Comparison of ENCODE assay signal across 10 mouse cellular contexts in the genomic region with DNA sequence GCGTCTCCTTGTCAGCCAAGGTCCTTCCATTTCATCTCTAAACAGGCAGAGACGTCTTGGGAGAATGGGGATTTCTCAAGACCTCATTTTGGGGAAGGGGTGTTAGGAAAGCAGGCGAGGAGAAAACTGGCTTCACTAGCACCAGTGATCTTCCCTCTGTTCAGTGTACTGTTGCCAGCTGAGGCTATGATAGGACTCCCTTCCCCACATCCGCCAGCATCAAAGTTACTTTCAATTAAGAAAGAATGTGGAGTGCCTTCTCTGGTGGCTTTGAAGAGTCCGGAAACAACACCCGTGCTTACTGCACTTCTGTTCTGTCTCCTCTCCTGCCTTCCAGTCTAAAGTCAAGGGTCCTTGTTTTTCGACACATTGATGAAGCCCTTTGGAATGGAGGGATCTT. TPM values are rescaled to one million over a fixed set of nuclear protein-coding genes. Genes with fewer than 3 reads are reported as not detected.
DNase-seq lines count a peak whose midpoint lies in the region; ATAC-seq and TF ChIP-seq lines count a peak whose summit lies in the region.
"Had no signal": no experiment of that assay in that cellular context is flagged by ENCODE, and none has a peak within 500 bp of the region (broad histone marks: within the 10 kb centered on the region; RNA-seq: fewer than 3 reads in every experiment).

No protein-coding gene starts in this region.

- peak overlapping the region; percentile 65 for H3K4me3 ChIP-seq in heart, embryonic 12.5 days
- H3K4me3 ChIP-seq in CH12.LX (replicated peaks in 1 of 3; ENCODE audit: low read depth in 2 of 3, low read length in 2 of 3, poor library complexity in 1 of 3), result no peak overlapping the region
- H3K4me3 ChIP-seq in forebrain, embryonic 15.5 days, result peak overlapping the region; percentile 59
- peak overlapping the region; percentile 69 for H3K4me3 ChIP-seq in midbrain, embryonic 12.5 days

- peaks cover 18% of the 10 kb centered on the region; the same call in 1 of the 2 replicates for H3K4me1 ChIP-seq in heart, embryonic 12.5 days (replicated peaks)
- peaks cover 3 to 4% of the 10 kb centered on the region in 2 experiments; a peak in 2 of 4 replicates for H3K4me1 ChIP-seq in CH12.LX (ENCODE audit: control insufficient read depth in 1 of 2, insufficient read depth in 2 of 2)
- H3K4me1 ChIP-seq in forebrain, embryonic 15.5 days, result peaks cover 15% of the 10 kb centered on the region
- peaks cover 14% of the 10 kb centered on the region for H3K4me1 ChIP-seq in midbrain, embryonic 12.5 days

- dilution Hi-C loops in CH12.LX (cut with MboI; ENCODE audit: extremely low pct_ligation_motif_present, extremely low pct_unique_long_range_greater_than_20kb, low sequenced_read_pairs), result no loop called here

- H3K4me2 ChIP-seq in heart, embryonic 12.5 days, result peak overlapping the region; percentile 99
- H3K4me2 ChIP-seq in CH12.LX (ENCODE audit: insufficient read depth, low read depth, poor library complexity, severe bottlenecking), result peak overlapping the region; percentile 51
- H3K4me2 ChIP-seq in forebrain, embryonic 15.5 days (replicated peaks), result peak overlapping the region; percentile 95
- peak overlapping the region; percentile 98 for H3K4me2 ChIP-seq in midbrain, embryonic 12.5 days (replicated peaks)

- peaks cover 59% of the 10 kb centered on the region for H3K27me3 ChIP-seq in heart, embryonic 12.5 days (replicated peaks)
- H3K27me3 ChIP-seq in CH12.LX (replicated peaks), result no peaks in the 10 kb centered on the region
- peaks cover 18% of the 10 kb centered on the region; the same call in 1 of the 2 replicates for H3K27me3 ChIP-seq in forebrain, embryonic 15.5 days
- peaks cover 21% of the 10 kb centered on the region; the same call in 1 of the 2 replicates for H3K27me3 ChIP-seq in midbrain, embryonic 12.5 days

- WGBS in heart, embryonic 12.5 days, result 1% methylated on average over 7 of the region's 7 CpGs
- 5% methylated on average over 7 of the region's 7 CpGs for WGBS in forebrain, embryonic 15.5 days
- WGBS in midbrain, embryonic 12.5 days, result 8% methylated on average over 7 of the region's 7 CpGs

- H3K27ac ChIP-seq in heart, embryonic 12.5 days (ENCODE audit: poor library complexity, severe bottlenecking), result no peak overlapping the region
- H3K27ac ChIP-seq in CH12.LX (ENCODE audit: insufficient read depth, low read depth), result no peak overlapping the region
- H3K27ac ChIP-seq in forebrain, embryonic 15.5 days (replicated peaks), result no peak overlapping the region
- no peak overlapping the region for H3K27ac ChIP-seq in midbrain, embryonic 12.5 days (replicated peaks)

- no peak for ATAC-seq in heart, embryonic 12.5 days (ENCODE audit: insufficient number of reproducible peaks, low FRiP score)
- no peak for ATAC-seq in forebrain, embryonic 15.5 days (replicated peaks)
- no peak for ATAC-seq in midbrain, embryonic 12.5 days (ENCODE audit: low FRiP score, low read depth)
- no peak for ATAC-seq in frontal cortex, adult (ENCODE audit: low TSS enrichment)

- H3K9me3 ChIP-seq in heart, embryonic 12.5 days (replicated peaks), result no peaks in the 10 kb centered on the region
- H3K9me3 ChIP-seq in CH12.LX (replicated peaks; ENCODE audit: low read length), result no peaks in the 10 kb centered on the region
- no peaks in the 10 kb centered on the region for H3K9me3 ChIP-seq in forebrain, embryonic 15.5 days
- H3K9me3 ChIP-seq in midbrain, embryonic 12.5 days, result no peaks in the 10 kb centered on the region

- in situ Hi-C loops in CH12.LX (cut with MboI; ENCODE audit: low pct_ligation_motif_present, low pct_unique_long_range_greater_than_20kb, low sequenced_read_pairs), result loop anchor here (25.0 kb wide), 1 partner anchor 465 kb away; no protein-coding TSS in a partner anchor

- TF ChIP-seq RAD21 in CH12.LX (IDR thresholded peaks at IDR 0.05; ENCODE audit: low read depth, low read length), result no peak

- H3K79me2 ChIP-seq in CH12.LX (replicated peaks; ENCODE audit: control insufficient read depth, extremely low read depth, insufficient read depth, poor library complexity, severe bottlenecking), result no peaks in the 10 kb centered on the region

- DNase-seq in heart, adult 9 months (ENCODE audit: low spot score in 2 of 2), result no peak
- no peak for DNase-seq in CH12.LX (ENCODE audit: extremely low read depth)
- DNase-seq in adrenal gland, postnatal 25 days, result no peak
- no peak for DNase-seq in yolk sac, embryonic 10.5 days (ENCODE audit: low spot score)
- DNase-seq: lung, postnatal 10 days had no signal

- TF ChIP-seq EP300 in CH12.LX (IDR thresholded peaks at IDR 0.05; ENCODE audit: low read length), result no peak

- no peak overlapping the region for H3K9ac ChIP-seq in heart, embryonic 12.5 days
- no peak overlapping the region for H3K9ac ChIP-seq in CH12.LX (ENCODE audit: insufficient read depth, low read depth)
- 0 out of 2 replicates have a peak overlapping the region, but pooled peaks have one; percentile 73 for H3K9ac ChIP-seq in forebrain, embryonic 15.5 days (replicated peaks)
- no peak overlapping the region for H3K9ac ChIP-seq in midbrain, embryonic 12.5 days (replicated peaks)

- no peak for TF ChIP-seq CTCF in CH12.LX (conservative IDR thresholded peaks at IDR 0.05 in 1 of 2, IDR thresholded peaks at IDR 0.05 in 1 of 2; ENCODE audit: low read depth in 2 of 2, low read length in 2 of 2)

- TF ChIP-seq POLR2A in CH12.LX (IDR thresholded peaks at IDR 0.05; ENCODE audit: low read depth, low read length), result no peak

- H3K36me3 ChIP-seq in heart, embryonic 12.5 days, result no peaks in the 10 kb centered on the region
- H3K36me3 ChIP-seq in CH12.LX (replicated peaks in 1 of 2; ENCODE audit: control insufficient read depth in 1 of 2, insufficient read depth in 1 of 2, low read length in 1 of 2), result no peaks in the 10 kb centered on the region
- H3K36me3 ChIP-seq in forebrain, embryonic 15.5 days, result no peaks in the 10 kb centered on the region
- no peaks in the 10 kb centered on the region for H3K36me3 ChIP-seq in midbrain, embryonic 12.5 days

TF ChIP-seq in CH12.LX, 34 proteins besides CTCF, POLR2A, EP300 and RAD21:
- TF ChIP-seq CHD1 (IDR thresholded peaks at IDR 0.05; ENCODE audit: low read depth, low read length), result no peak
- TF ChIP-seq ZKSCAN1 (IDR thresholded peaks at IDR 0.05; ENCODE audit: borderline replicate concordance, low read depth, low read length), result no peak
- no peak for TF ChIP-seq ZMIZ1 (IDR thresholded peaks at IDR 0.05; ENCODE audit: low read depth, low read length)
- TF ChIP-seq MEF2A (IDR thresholded peaks at IDR 0.05; ENCODE audit: borderline replicate concordance, low read depth, low read length), result no peak
- no peak for TF ChIP-seq CHD2 (IDR thresholded peaks at IDR 0.05; ENCODE audit: low read length)
- no peak for TF ChIP-seq ZNF384 (IDR thresholded peaks at IDR 0.05; ENCODE audit: low read depth, low read length)
- TF ChIP-seq MAZ (IDR thresholded peaks at IDR 0.05; ENCODE audit: low read depth, low read length), result no peak
- TF ChIP-seq PAX5 (IDR thresholded peaks at IDR 0.05; ENCODE audit: low read length), result no peak
- no peak for TF ChIP-seq ELF1 (IDR thresholded peaks at IDR 0.05; ENCODE audit: low read depth, low read length)
- TF ChIP-seq TCF12 (IDR thresholded peaks at IDR 0.05; ENCODE audit: low read depth, low read length), result no peak
- TF ChIP-seq NELFE (IDR thresholded peaks at IDR 0.05; ENCODE audit: low read depth, low read length), result no peak

RNA-seq across cellular contexts. Expression of a gene that starts 1.4 kb away (rescaled TPM):
- 0.09 and 0.12 TPM in 2 replicates for polyA plus RNA-seq in heart, embryonic 12.5 days (2016; fragmentation: Nextera tagmentation; extraction: Ambion mirVana)
- total RNA-seq in CH12.LX (2012; rRNA removed), result 0.08 and 0.13 TPM in 2 replicates
- 0.11 TPM in 1 of 2 replicates, not detected in the other for total RNA-seq in CH12.LX (2014; rRNA removed)
- not detected in 2 replicates for polyA plus RNA-seq in CH12.LX (2012; ENCODE audit: insufficient read length, low read depth)
- 11.1 and 11.5 TPM in 2 replicates for polyA plus RNA-seq in forebrain, embryonic 15.5 days (2015; fragmentation: Nextera tagmentation; extraction: Ambion mirVana)
- 1.9 TPM in 2 replicates for polyA plus RNA-seq in midbrain, embryonic 12.5 days (2016; fragmentation: Nextera tagmentation; extraction: Ambion mirVana)
- 1.2 and 1.9 TPM in 2 replicates for total RNA-seq in adrenal gland, postnatal 25 days (2021)
- polyA plus RNA-seq: C2C12 had no signal

Comparison
In these comparisons a context has a peak if more than half of its experiments do, and no peak if none do; other contexts are left out.
1. H3K4me3 ChIP-seq: peak in heart, embryonic 12.5 days (single experiment), forebrain, embryonic 15.5 days (single experiment) and midbrain, embryonic 12.5 days (single experiment); none in CH12.LX (0 of 3).
2. Peak in every context shown above with its lines, with median percentiles within 50 percentile points of each other: H3K4me2 ChIP-seq.